Mouse (Mus musculus) ovary, postnatal 10 days (tissue): Measurements from ENCODE around the gene Kif26b.

Experiments used
- DNase-seq: peaks from one replicate; pipeline ENCODE4 v3.0.0; 2022; ENCODE audit warnings: low spot score

The Kif26b gene

GRCm38 (mm10) chr1:178540247-178540646 lies 11.3 kb downstream of the Kif26b start:
- DNase-seq = no peak

- no peak for DNase-seq
Observed at GRCm38 (mm10) chr1:178542415-178542814, 13.5 kb downstream of the Kif26b start.

GRCm38 (mm10) chr1:178542990-178543944 lies 14.3 kb downstream of the Kif26b start:
- no peak for DNase-seq

GRCm38 (mm10) chr1:178544585-178544984 lies 15.7 kb downstream of the Kif26b start:
- no peak for DNase-seq

GRCm38 (mm10) chr1:178549576-178549975 lies 20.7 kb downstream of the Kif26b start:
- DNase-seq = no peak

- no peak for DNase-seq
Observed at GRCm38 (mm10) chr1:178550477-178551047, 21.6 kb downstream of the Kif26b start.

- DNase-seq = no peak
Observed at GRCm38 (mm10) chr1:178552278-178552897, 23.5 kb downstream of the Kif26b start.

GRCm38 (mm10) chr1:178552898-178553284 lies 24.0 kb downstream of the Kif26b start:
- DNase-seq = no peak

- DNase-seq = no peak
Observed at GRCm38 (mm10) chr1:178556226-178556625, 27.3 kb downstream of the Kif26b start.

- DNase-seq = no peak
Observed at GRCm38 (mm10) chr1:178560043-178560442, 31.1 kb downstream of the Kif26b start.

- no peak for DNase-seq
Observed at GRCm38 (mm10) chr1:178563834-178564233, 34.9 kb downstream of the Kif26b start.

- DNase-seq = no peak
Observed at GRCm38 (mm10) chr1:178564800-178565199, 35.9 kb downstream of the Kif26b start.

- DNase-seq = no peak
Observed at GRCm38 (mm10) chr1:178568551-178569545, 39.9 kb downstream of the Kif26b start.

GRCm38 (mm10) chr1:178571009-178571408 lies 42.1 kb downstream of the Kif26b start:
- DNase-seq = no peak

- no peak for DNase-seq
Observed at GRCm38 (mm10) chr1:178571885-178572444, 43.0 kb downstream of the Kif26b start.

- no peak for DNase-seq
Observed at GRCm38 (mm10) chr1:178573406-178574032, 44.6 kb downstream of the Kif26b start.

- no peak for DNase-seq
Observed at GRCm38 (mm10) chr1:178575706-178576105, 46.8 kb downstream of the Kif26b start.

GRCm38 (mm10) chr1:178576926-178577325 lies 48.0 kb downstream of the Kif26b start:
- DNase-seq = no peak

GRCm38 (mm10) chr1:178585366-178586020 lies 56.6 kb downstream of the Kif26b start:
- no peak for DNase-seq
